8 mouse cellular contexts compared by ENCODE assay signal in genomic region chr10:100487097-100487978, GRCm38 (mm10). TPM values are rescaled to one million over a fixed set of nuclear protein-coding genes. Genes with fewer than 3 reads are reported as not detected.
DNase-seq lines count a peak whose midpoint lies in the region; ATAC-seq lines count a peak whose summit lies in the region.

Gene Tmtc3 (minus strand): TSS chr10:100487350.
Gene Cep290 (plus strand): TSS chr10:100487558.

- no peaks in the 10 kb centered on the region for H3K27me3 ChIP-seq in hindbrain, embryonic 11.5 days (ENCODE audit: control insufficient read depth, insufficient read depth, low read length)

- under 1% methylated on average over 63 of the region's 63 CpGs for WGBS in hindbrain, embryonic 11.5 days

- peak within 1 kb of the TSS; percentile 72 for H3K4me2 ChIP-seq in hindbrain, embryonic 11.5 days (replicated peaks; ENCODE audit: low read depth, low read length)

- peak within 1 kb of the TSS; percentile 77 for H3K4me3 ChIP-seq in hindbrain, embryonic 11.5 days (ENCODE audit: low read depth, low read length)

- no peaks in the 10 kb centered on the region for H3K4me1 ChIP-seq in hindbrain, embryonic 11.5 days (replicated peaks; ENCODE audit: control insufficient read depth, insufficient read depth, low read length)

- ATAC-seq in hindbrain, embryonic 11.5 days (ENCODE audit: low FRiP score), result peak; percentile 99

- peak within 1 kb of the TSS; percentile 77 for H3K9ac ChIP-seq in hindbrain, embryonic 11.5 days (ENCODE audit: low read depth, low read length)

- no peaks in the 10 kb centered on the region for H3K9me3 ChIP-seq in hindbrain, embryonic 11.5 days (ENCODE audit: control insufficient read depth, low read length)

- peak; percentile 97 for DNase-seq in Muller cell, postnatal 12 days (ENCODE audit: inconsistent ontology term)
- peak; percentile 97 for DNase-seq in cerebellum, adult 9-11 months
- peak; percentile 97 to 98 for DNase-seq in frontal cortex, adult 2 months (ENCODE audit: extremely low spot score in 1 of 2, low spot score in 1 of 2)
- DNase-seq in hindbrain, embryonic 11.5 days (ENCODE audit: low spot score), result peak; percentile 95
- DNase-seq in layer of hippocampus, postnatal 10 days (ENCODE audit: low spot score in 2 of 2), result peak; percentile 91 to 93
- peak; percentile 97 for DNase-seq in lung, postnatal 10 days
- DNase-seq in ovary, postnatal 36 days (ENCODE audit: low spot score), result peak; percentile 91
- DNase-seq in thymus, postnatal 25 days, result peak; percentile 74

- no peaks in the 10 kb centered on the region for H3K36me3 ChIP-seq in hindbrain, embryonic 11.5 days (ENCODE audit: control insufficient read depth, insufficient read depth, low read length)

- 0 out of 2 replicates have a peak within 1 kb of the TSS, but pooled peaks have one; percentile 33 for H3K27ac ChIP-seq in hindbrain, embryonic 11.5 days (ENCODE audit: low read depth, low read length)

RNA-seq across cellular contexts. Expression of gene Tmtc3, which starts in this region (rescaled TPM):
- 6.4 and 7.1 TPM in 2 replicates for polyA plus RNA-seq in frontal cortex, adult 2 months (2012; rRNA removed)
- 19.2 and 20.0 TPM in 2 replicates for polyA plus RNA-seq in hindbrain, embryonic 11.5 days (2014; fragmentation: Nextera tagmentation; extraction: Ambion mirVana)
- 10 to 100 TPM; 11.4 to 12.3 TPM for total RNA-seq in layer of hippocampus, postnatal 10 days (2021)

RNA-seq across cellular contexts. Expression of gene Cep290, which starts in this region (rescaled TPM):
- polyA plus RNA-seq in frontal cortex, adult 2 months (2012; rRNA removed), result 7.5 and 9.6 TPM in 2 replicates
- polyA plus RNA-seq in hindbrain, embryonic 11.5 days (2014; fragmentation: Nextera tagmentation; extraction: Ambion mirVana), result 7.4 and 8.9 TPM in 2 replicates
- total RNA-seq in layer of hippocampus, postnatal 10 days (2021), result 10 to 100 TPM; 10.9 to 14.3 TPM

Comparison
In these comparisons a context has a peak if more than half of its experiments do, and no peak if none do; other contexts are left out.
1. Peak in every context shown above with its lines: DNase-seq, ATAC-seq, H3K4me3 ChIP-seq and H3K27ac ChIP-seq.